Mouse (Mus musculus): ENCODE data around the gene Gmds. TPM values are rescaled to one million over a fixed set of nuclear protein-coding genes. Genes with fewer than 3 reads are reported as not detected.

Gmds gene
- polyA plus RNA-seq, 1 experiment from 2014 or later, result 30.9 TPM

- peaks cover 15% of the 10 kb centered on the region; the same call in 1 of the 2 replicates for H3K4me1 ChIP-seq (replicated peaks; ENCODE audit: control insufficient read depth, insufficient read depth, low read length)
- H3K9ac ChIP-seq (ENCODE audit: low read length), result peak overlapping the region; percentile 48
- H3K4me2 ChIP-seq (ENCODE audit: low read depth, low read length, severe bottlenecking), result peak overlapping the region; percentile 42
- H3K27me3 ChIP-seq (ENCODE audit: control insufficient read depth, insufficient read depth, low read length), result peaks cover 84% of the 10 kb centered on the region
- no peaks in the 10 kb centered on the region for H3K36me3 ChIP-seq (ENCODE audit: control insufficient read depth, insufficient read depth, low read length)
- peak overlapping the region; percentile 33 for H3K4me3 ChIP-seq (ENCODE audit: low read depth, low read length)
- WGBS, result 1% methylated on average over 42 of the region's 44 CpGs
- DNase-seq (ENCODE audit: low spot score) (peak; percentile 70), ATAC-seq (replicated peaks; ENCODE audit: low FRiP score) (0 out of 2 replicates have a peak, but pooled peaks have one; percentile 9)
- H3K9me3 ChIP-seq (ENCODE audit: control insufficient read depth, low read length), result no peaks in the 10 kb centered on the region
- peak overlapping the region; percentile 3; the same call in 1 of the 2 replicates for H3K27ac ChIP-seq (ENCODE audit: low read depth, low read length)
Measured at GRCm38 (mm10) chr13:31811542-31812021, 527.0 kb downstream of the Gmds start.

- ATAC-seq (replicated peaks; ENCODE audit: low FRiP score), result 0 out of 2 replicates have a peak, but pooled peaks have one; percentile 11
- peak overlapping the region; percentile 33 for H3K4me3 ChIP-seq (ENCODE audit: low read depth, low read length)
- peak overlapping the region; percentile 42 for H3K4me2 ChIP-seq (ENCODE audit: low read depth, low read length, severe bottlenecking)
- peaks cover 84% of the 10 kb centered on the region for H3K27me3 ChIP-seq (ENCODE audit: control insufficient read depth, insufficient read depth, low read length)
- no peaks in the 10 kb centered on the region for H3K36me3 ChIP-seq (ENCODE audit: control insufficient read depth, insufficient read depth, low read length)
- peak overlapping the region; percentile 48 for H3K9ac ChIP-seq (ENCODE audit: low read length)
- H3K4me1 ChIP-seq (replicated peaks; ENCODE audit: control insufficient read depth, insufficient read depth, low read length), result peaks cover 17% of the 10 kb centered on the region; the same call in 1 of the 2 replicates
- WGBS, result under 1% methylated on average over 61 of the region's 65 CpGs
- H3K27ac ChIP-seq (ENCODE audit: low read depth, low read length), result peak overlapping the region; percentile 3; the same call in 1 of the 2 replicates
- H3K9me3 ChIP-seq (ENCODE audit: control insufficient read depth, low read length), result no peaks in the 10 kb centered on the region
- DNase-seq (ENCODE audit: low spot score), result peak; percentile 73
Measured at GRCm38 (mm10) chr13:31810693-31811541, 527.6 kb downstream of the Gmds start.

DNA sequence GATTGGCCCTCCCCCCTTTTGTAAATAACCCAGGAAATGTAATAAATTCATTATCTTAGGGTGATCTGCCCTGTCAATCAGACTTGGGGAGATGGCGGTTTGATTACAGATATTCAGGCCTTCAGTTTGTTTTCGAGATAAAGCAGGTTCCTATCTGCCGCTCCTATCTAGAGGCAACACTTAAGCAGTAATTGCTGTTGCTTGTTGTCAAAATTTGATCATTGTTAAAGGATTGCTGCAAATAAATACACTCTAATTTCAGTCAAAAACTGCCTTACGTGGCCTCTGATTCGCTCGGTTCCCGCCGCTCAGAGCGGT, 528.2 kb downstream of the Gmds start:
- Histone ChIP-seq H3K4me1 (replicated peaks; ENCODE audit: control insufficient read depth, insufficient read depth, low read length) (peaks cover 15% of the 10 kb centered on the region; the same call in 1 of the 2 replicates), H3K4me2 (ENCODE audit: low read depth, low read length, severe bottlenecking) (peak overlapping the region; percentile 42; the same call in 1 of the 2 replicates)

GRCm38 (mm10) chr13:31809701-31810100, 528.8 kb downstream of the Gmds start:
- no peak overlapping the region for H3K4me2 ChIP-seq (ENCODE audit: low read depth, low read length, severe bottlenecking)
- no peak overlapping the region for H3K27ac ChIP-seq (ENCODE audit: low read depth, low read length)
- H3K4me1 ChIP-seq (replicated peaks; ENCODE audit: control insufficient read depth, insufficient read depth, low read length), result peaks cover 15% of the 10 kb centered on the region; the same call in 1 of the 2 replicates

More for the DNA sequence above, 528.2 kb downstream of the Gmds start:
- H3K9ac ChIP-seq (ENCODE audit: low read length), result no peak overlapping the region
- H3K9me3 ChIP-seq (ENCODE audit: control insufficient read depth, low read length), result no peaks in the 10 kb centered on the region
- no peak overlapping the region for H3K27ac ChIP-seq (ENCODE audit: low read depth, low read length)
- H3K4me3 ChIP-seq (ENCODE audit: low read depth, low read length), result peak overlapping the region; percentile 33
- DNase-seq (ENCODE audit: low spot score) (no peak), ATAC-seq (replicated peaks; ENCODE audit: low FRiP score) (no peak)
- H3K36me3 ChIP-seq (ENCODE audit: control insufficient read depth, insufficient read depth, low read length), result no peaks in the 10 kb centered on the region
- H3K27me3 ChIP-seq (ENCODE audit: control insufficient read depth, insufficient read depth, low read length), result peaks cover 84% of the 10 kb centered on the region
- WGBS, result under 1% methylated on average over 9 of the region's 9 CpGs

DNA sequence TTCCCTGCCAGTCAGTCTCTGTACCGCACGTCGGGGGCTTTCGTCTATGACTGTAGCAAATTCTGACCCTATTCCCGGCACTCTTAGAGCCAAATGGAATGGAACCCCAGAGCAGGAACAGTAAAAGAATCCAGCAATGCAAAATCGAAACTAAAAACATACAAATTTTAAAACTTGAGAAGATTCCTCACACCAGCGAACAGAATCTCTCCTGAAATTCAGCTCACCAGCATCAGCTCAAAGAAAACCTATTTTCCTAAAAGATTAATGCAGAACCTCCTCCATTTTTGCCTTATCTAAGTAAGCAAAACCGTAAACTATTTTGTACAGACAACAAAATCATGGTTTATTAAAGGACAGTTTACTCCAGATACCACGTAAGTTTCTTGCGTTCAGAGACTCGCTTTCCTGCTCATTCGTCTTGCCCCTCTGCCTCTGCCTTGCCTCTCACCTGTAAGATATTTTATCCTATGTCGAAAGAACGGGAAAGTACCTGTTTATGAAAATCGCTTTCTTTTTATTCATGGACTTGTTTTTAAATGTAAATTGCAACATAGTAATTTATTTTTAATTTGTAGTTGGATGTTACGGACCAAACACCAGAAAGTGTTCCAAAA, 529.6 kb downstream of the Gmds start:
- peak overlapping the region; percentile 62 for H3K9ac ChIP-seq (ENCODE audit: low read length)
- DNase-seq (ENCODE audit: low spot score) (no peak), ATAC-seq (replicated peaks; ENCODE audit: low FRiP score) (no peak)
- WGBS, result 3% methylated on average over 16 of the region's 16 CpGs
- peaks cover 15% of the 10 kb centered on the region for H3K4me1 ChIP-seq (replicated peaks; ENCODE audit: control insufficient read depth, insufficient read depth, low read length)
- no peaks in the 10 kb centered on the region for H3K36me3 ChIP-seq (ENCODE audit: control insufficient read depth, insufficient read depth, low read length)
- peaks cover 85% of the 10 kb centered on the region for H3K27me3 ChIP-seq (ENCODE audit: control insufficient read depth, insufficient read depth, low read length)
- H3K4me3 ChIP-seq (ENCODE audit: low read depth, low read length), result peak overlapping the region; percentile 48
- 0 out of 2 replicates have a peak overlapping the region, but pooled peaks have one; percentile 7 for H3K27ac ChIP-seq (ENCODE audit: low read depth, low read length)
- no peaks in the 10 kb centered on the region for H3K9me3 ChIP-seq (ENCODE audit: control insufficient read depth, low read length)
- no peak overlapping the region for H3K4me2 ChIP-seq (ENCODE audit: low read depth, low read length, severe bottlenecking)

More at GRCm38 (mm10) chr13:31809701-31810100, 528.8 kb downstream of the Gmds start:
- no peak for DNase-seq (ENCODE audit: low spot score)
- Histone ChIP-seq H3K9ac (ENCODE audit: low read length) (no peak overlapping the region), H3K4me3 (ENCODE audit: low read depth, low read length) (peak overlapping the region; percentile 14; the same call in 1 of the 2 replicates), H3K36me3 (ENCODE audit: control insufficient read depth, insufficient read depth, low read length) (no peaks in the 10 kb centered on the region), H3K9me3 (ENCODE audit: control insufficient read depth, low read length) (no peaks in the 10 kb centered on the region), H3K27me3 (ENCODE audit: control insufficient read depth, insufficient read depth, low read length) (peaks cover 84% of the 10 kb centered on the region)
- ATAC-seq (replicated peaks; ENCODE audit: low FRiP score), result no peak
- whole genome bisulfite sequencing, result 8% methylated on average over 6 of the region's 6 CpGs

DNA sequence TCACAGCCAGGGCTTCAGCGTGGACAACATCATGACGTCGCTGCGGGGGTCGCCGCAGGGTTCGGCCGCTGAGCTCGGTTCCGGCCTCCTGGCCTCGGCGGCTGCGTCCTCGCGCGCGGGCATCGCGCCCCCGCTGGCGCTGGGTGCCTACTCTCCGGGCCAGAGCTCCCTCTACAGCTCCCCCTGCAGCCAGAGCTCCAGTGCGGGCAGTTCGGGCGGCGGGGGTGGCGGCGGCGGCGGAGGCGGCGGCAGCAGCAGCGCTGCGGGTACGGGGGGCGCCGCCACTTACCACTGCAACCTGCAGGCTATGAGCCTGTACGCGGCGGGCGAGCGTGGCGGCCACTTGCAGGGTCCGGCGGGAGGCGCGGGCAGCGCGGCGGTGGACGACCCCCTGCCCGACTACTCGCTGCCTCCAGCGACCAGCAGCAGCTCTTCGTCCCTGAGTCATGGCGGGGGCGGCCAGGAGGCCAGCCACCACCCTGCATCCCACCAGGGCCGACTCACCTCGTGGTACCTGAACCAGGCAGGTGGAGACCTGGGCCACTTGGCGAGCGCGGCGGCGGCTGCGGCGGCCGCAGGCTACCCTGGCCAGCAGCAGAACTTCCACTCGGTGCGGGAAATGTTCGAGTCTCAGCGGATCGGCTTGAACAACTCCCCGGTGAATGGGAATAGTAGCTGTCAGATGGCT, 530.3 kb downstream of the Gmds start:
- peaks cover 85% of the 10 kb centered on the region for H3K27me3 ChIP-seq (ENCODE audit: control insufficient read depth, insufficient read depth, low read length)
- H3K4me3 ChIP-seq (ENCODE audit: low read depth, low read length), result peak overlapping the region; percentile 48
- H3K4me1 ChIP-seq (replicated peaks; ENCODE audit: control insufficient read depth, insufficient read depth, low read length), result peaks cover 21% of the 10 kb centered on the region
- no peak overlapping the region; the same call in 1 of the 2 replicates for H3K4me2 ChIP-seq (ENCODE audit: low read depth, low read length, severe bottlenecking)
- DNase-seq (ENCODE audit: low spot score) (peak; percentile 77), ATAC-seq (replicated peaks; ENCODE audit: low FRiP score) (no peak)
- H3K36me3 ChIP-seq (ENCODE audit: control insufficient read depth, insufficient read depth, low read length), result no peaks in the 10 kb centered on the region
- H3K27ac ChIP-seq (ENCODE audit: low read depth, low read length), result peak overlapping the region; percentile 64
- H3K9me3 ChIP-seq (ENCODE audit: control insufficient read depth, low read length), result no peaks in the 10 kb centered on the region
- peak overlapping the region; percentile 62 for H3K9ac ChIP-seq (ENCODE audit: low read length)
- under 1% methylated on average over 63 of the region's 73 CpGs for WGBS

DNA sequence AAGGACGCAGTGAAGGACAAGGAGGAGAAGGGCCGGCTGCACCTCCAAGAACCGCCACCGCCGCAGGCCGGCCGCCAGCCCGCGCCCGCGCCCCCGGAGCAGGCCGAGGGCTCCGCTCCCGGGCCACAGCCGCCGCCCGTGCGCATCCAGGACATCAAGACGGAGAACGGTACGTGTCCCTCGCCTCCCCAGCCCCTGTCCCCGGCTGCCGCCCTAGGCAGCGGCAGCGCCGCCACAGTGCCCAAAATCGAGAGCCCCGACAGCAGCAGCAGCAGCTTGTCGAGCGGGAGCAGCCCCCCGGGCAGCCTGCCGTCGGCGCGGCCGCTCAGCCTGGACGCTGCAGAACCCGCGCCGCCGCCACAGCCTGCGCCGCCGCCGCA, 530.8 kb downstream of the Gmds start:
- DNase-seq (ENCODE audit: low spot score), result peak; percentile 75
- peaks cover 84% of the 10 kb centered on the region for H3K27me3 ChIP-seq (ENCODE audit: control insufficient read depth, insufficient read depth, low read length)
- peaks cover 21% of the 10 kb centered on the region for H3K4me1 ChIP-seq (replicated peaks; ENCODE audit: control insufficient read depth, insufficient read depth, low read length)
- no peaks in the 10 kb centered on the region for H3K9me3 ChIP-seq (ENCODE audit: control insufficient read depth, low read length)
- H3K27ac ChIP-seq (ENCODE audit: low read depth, low read length), result peak overlapping the region; percentile 64
- peak overlapping the region; percentile 48 for H3K4me3 ChIP-seq (ENCODE audit: low read depth, low read length)
- ATAC-seq (replicated peaks; ENCODE audit: low FRiP score), result no peak
- H3K36me3 ChIP-seq (ENCODE audit: control insufficient read depth, insufficient read depth, low read length), result no peaks in the 10 kb centered on the region
- H3K9ac ChIP-seq (ENCODE audit: low read length), result peak overlapping the region; percentile 62
- WGBS, result under 1% methylated on average over 45 of the region's 47 CpGs
- H3K4me2 ChIP-seq (ENCODE audit: low read depth, low read length, severe bottlenecking), result peak overlapping the region; percentile 87; the same call in 1 of the 2 replicates
